Mouse (Mus musculus): ENCODE measurements around the gene Ankrd45. TPM values are rescaled to one million over a fixed set of nuclear protein-coding genes. Genes with fewer than 3 reads are reported as not detected.

The Ankrd45 gene
- not detected in 2 replicates for polyA plus RNA-seq (2012)

DNA sequence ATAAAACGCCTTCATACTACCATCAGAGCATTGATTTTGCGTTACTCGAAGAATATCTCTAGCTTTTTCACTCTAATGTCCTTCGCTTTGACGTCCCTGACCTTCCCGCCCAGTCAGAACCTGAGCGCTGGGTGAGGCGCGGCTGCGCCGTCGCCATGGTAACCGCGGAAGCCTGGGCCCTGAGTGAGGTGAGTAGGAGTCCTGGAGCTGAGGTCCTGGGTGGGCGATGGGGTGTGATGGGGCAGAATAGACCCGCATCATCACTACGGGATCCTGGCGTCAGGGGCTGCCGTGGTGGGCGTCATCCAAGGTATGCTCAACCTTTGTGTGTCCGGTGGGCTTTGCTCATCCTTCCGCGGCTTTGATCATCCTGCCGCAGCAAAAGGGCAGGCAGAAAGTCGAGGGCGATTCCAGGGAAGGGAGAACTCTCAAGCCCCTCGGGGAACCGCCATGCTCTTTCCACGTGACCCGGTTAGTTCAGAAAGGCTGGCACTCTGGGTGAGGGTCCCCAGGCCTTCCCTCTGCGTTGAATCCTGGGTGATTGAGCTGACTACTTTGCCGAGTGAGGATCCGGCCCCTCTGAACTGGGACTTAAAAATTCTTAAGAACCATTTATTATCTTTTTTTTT lies at the start of gene Ankrd45:
Gene Ankrd45, plus strand, starts transcription at position 161 of the 629 bp plus-strand sequence.

DNA sequence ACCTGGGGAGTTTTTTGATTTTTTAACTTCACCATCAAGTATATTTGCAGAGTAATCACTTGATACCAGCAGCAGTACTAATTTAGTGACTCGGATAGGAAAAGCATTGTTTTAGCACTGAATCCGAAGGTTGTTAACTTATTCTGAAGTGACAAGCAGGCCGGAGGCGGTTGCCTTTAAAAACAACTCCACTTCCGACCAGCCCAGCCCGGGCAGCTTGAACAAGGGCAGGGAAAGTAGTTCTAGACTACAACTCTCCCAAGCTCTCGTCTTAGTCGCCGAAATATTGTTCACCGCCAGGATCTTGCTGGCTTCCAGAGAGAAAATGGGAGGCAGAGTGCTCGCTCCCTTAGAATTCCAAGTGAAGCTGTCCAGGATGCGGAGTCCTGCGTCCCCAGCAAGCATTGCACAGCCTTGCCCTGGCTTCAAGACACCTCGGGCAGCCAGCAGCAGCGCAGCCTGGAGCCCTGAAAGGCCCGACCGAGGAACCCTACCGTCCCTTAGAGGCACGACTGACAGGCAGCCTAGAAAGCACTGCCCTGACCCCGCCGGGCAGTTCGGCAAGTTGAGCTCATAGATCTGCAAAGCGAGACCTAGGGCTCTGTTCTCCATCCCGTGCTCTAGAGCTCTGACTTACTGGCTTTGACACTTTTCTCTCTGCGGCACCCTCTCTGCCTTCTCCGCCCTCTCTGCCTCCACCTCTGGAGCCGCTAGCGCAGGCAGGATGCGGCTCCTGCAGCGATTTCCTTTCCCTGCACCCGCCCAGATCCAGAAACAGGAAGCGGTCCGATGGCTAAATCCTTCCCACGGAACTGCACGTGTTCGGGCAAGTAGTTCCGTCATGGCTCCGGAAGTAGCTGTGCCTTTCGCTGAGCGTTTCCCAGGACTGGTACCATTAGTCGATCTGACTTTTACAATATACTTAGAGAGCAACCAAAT lies 11.5 kb upstream of the Ankrd45 start, which contains the start of gene Klhl20:
Gene Klhl20, minus strand, starts transcription at position 786 of the 939 bp plus-strand sequence.

DNA sequence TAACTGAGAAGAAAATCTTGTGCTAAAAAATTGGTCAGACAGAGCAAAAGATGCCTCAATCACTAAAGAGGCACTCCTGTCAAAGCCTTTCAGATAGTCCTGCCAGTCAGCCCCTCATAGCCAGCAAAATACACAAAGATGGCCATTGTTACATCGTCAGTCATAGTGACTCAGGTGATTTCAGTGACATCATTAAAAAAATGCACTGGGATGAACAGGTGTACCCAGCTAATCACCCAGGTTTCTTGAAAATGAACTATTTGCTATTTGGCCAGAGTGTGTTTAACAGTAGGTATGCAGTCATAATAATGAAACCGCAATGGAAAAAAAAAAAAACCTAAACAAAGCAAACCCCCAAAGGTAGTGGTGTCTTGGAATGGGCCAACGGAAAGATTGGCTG lies 16.7 kb downstream of the Ankrd45 start, which contains the start of gene Tex50:
Gene Tex50, minus strand, starts transcription at position 101 of the 400 bp plus-strand sequence.

Other genes with a start within 250 kb of the Ankrd45 start
- 1.7 and 2.5 TPM in 2 replicates for gene Rc3h1, start 236.3 kb upstream of the Ankrd45 start, polyA plus RNA-seq (2012)
- gene Serpinc1, start 164.1 kb upstream of the Ankrd45 start, polyA plus RNA-seq (2012): 0.30 and 0.86 TPM in 2 replicates
- gene Zbtb37, start 107.8 kb upstream of the Ankrd45 start, polyA plus RNA-seq (2012): 0.12 and 0.36 TPM in 2 replicates
- gene Dars2, start 72.0 kb upstream of the Ankrd45 start, polyA plus RNA-seq (2012): 2.3 and 4.4 TPM in 2 replicates
- gene Cenpl, start 72.0 kb upstream of the Ankrd45 start, polyA plus RNA-seq (2012): 10.9 and 13.1 TPM in 2 replicates
- gene Klhl20, start 11.2 kb upstream of the Ankrd45 start, polyA plus RNA-seq (2012): 1.5 and 1.6 TPM in 2 replicates
- gene Tex50, start 16.6 kb downstream of the Ankrd45 start, polyA plus RNA-seq (2012): not detected in 2 replicates
- 29.8 and 39.8 TPM in 2 replicates for gene Prdx6, start 108.5 kb downstream of the Ankrd45 start, polyA plus RNA-seq (2012)

Data from megakaryocyte-erythroid progenitor cell, adult 5 weeks (primary cell).